Mouse (Mus musculus) olfactory bulb, adult 2 months (tissue): ENCODE results near the gene Spint3. TPM values are rescaled to one million over a fixed set of nuclear protein-coding genes. Genes with fewer than 3 reads are reported as not detected.

Experiments
- H3K27ac ChIP-seq: fragments of 200-500 bp; 2 replicates; pipeline ENCODE4 v1.5.1; 2012; ENCODE audit warnings: low read depth, low read length; ENCODE audit not compliant: insufficient read depth
- H3K4me1 ChIP-seq: fragments of 200-500 bp; 2 replicates; pipeline ENCODE4 v1.6.1; 2012; ENCODE audit warnings: low read length; ENCODE audit not compliant: control insufficient read depth, insufficient read depth
- H3K4me3 ChIP-seq: fragments of 200-500 bp; 2 replicates; pipeline ENCODE4 v1.5.1; 2012; ENCODE audit warnings: mild to moderate bottlenecking, low read depth, low read length, moderate library complexity; ENCODE audit not compliant: insufficient read depth
- CTCF ChIP-seq: fragments of 200-500 bp; IDR thresholded peaks from 2 replicates; pipeline ENCODE4 v1.5.1; 2012; ENCODE audit warnings: low read depth, mild to moderate bottlenecking, low read length, moderate library complexity; ENCODE audit not compliant: insufficient read depth
- POLR2A ChIP-seq: fragments of 200-500 bp; IDR thresholded peaks from 2 replicates; pipeline ENCODE4 v1.6.1; 2012; ENCODE audit warnings: mild to moderate bottlenecking, low read depth, low read length, moderate library complexity; ENCODE audit not compliant: insufficient read depth
- WGBS: fragments of 180-500 bp; shearing (Covaris S2); methylation state at CpG from one replicate; pipeline ENCODE4 v1.1.7; 2018; 5-methylcytosine and 5-hydroxymethylcytosine counted together
- polyA plus RNA-seq: library from polyadenylated mRNA; stranded (reverse); fragments of >200 nt; gene quantifications from 2 replicates; pipeline ENCODE4 v1.2.4, GENCODE M21; 2012; ENCODE audit warnings: low replicate concordance; ENCODE audit not compliant: missing spikeins, insufficient read depth, insufficient read length

Spint3 gene
- polyA plus RNA-seq, 1 experiment = not detected

- TF ChIP-seq CTCF (no peak), POLR2A (no peak)
- WGBS = 54% methylated on average over 5 of the region's 5 CpGs
Measured at GRCm38 (mm10) chr2:164542132-164542531, 31.1 kb downstream of the Spint3 start.

GRCm38 (mm10) chr2:164540652-164541427 lies 32.4 kb downstream of the Spint3 start:
- no peaks in the 10 kb centered on the region for H3K4me1 ChIP-seq
- H3K27ac ChIP-seq = no peak overlapping the region
- TF ChIP-seq CTCF (no peak), POLR2A (no peak)
- H3K4me3 ChIP-seq = no peak overlapping the region
- whole genome bisulfite sequencing = 36% methylated on average over 8 of the region's 8 CpGs

More at GRCm38 (mm10) chr2:164542132-164542531, 31.1 kb downstream of the Spint3 start:
- Histone ChIP-seq H3K4me1 (no peaks in the 10 kb centered on the region), H3K27ac (no peak overlapping the region), H3K4me3 (no peak overlapping the region)

- Histone ChIP-seq H3K4me3 (no peak overlapping the region), H3K4me1 (no peaks in the 10 kb centered on the region), H3K27ac (no peak overlapping the region)
- WGBS = 84% methylated on average over 4 of the region's 4 CpGs
- TF ChIP-seq CTCF (no peak), POLR2A (no peak)
Measured at GRCm38 (mm10) chr2:164537003-164537402, 36.3 kb downstream of the Spint3 start.

- Histone ChIP-seq H3K4me3 (no peak overlapping the region), H3K4me1 (no peaks in the 10 kb centered on the region), H3K27ac (no peak overlapping the region)
- TF ChIP-seq CTCF (no peak), POLR2A (no peak)
- WGBS = 80% methylated on average over 10 of the region's 10 CpGs
Measured at GRCm38 (mm10) chr2:164534315-164534714, 38.9 kb downstream of the Spint3 start.

- 3% methylated on average over 3 of the region's 3 CpGs for WGBS
- H3K4me1 ChIP-seq = no peaks in the 10 kb centered on the region
- H3K4me3 ChIP-seq = no peak overlapping the region
- TF ChIP-seq CTCF = no peak
- no peak for TF ChIP-seq POLR2A
- no peak overlapping the region for H3K27ac ChIP-seq
Measured at GRCm38 (mm10) chr2:164531169-164531568, 42.1 kb downstream of the Spint3 start.

GRCm38 (mm10) chr2:164528557-164528956 lies 44.7 kb downstream of the Spint3 start:
- TF ChIP-seq POLR2A (no peak), CTCF (no peak)
- no peak overlapping the region for H3K4me3 ChIP-seq
- WGBS = 66% methylated on average over 5 of the region's 5 CpGs
- H3K4me1 ChIP-seq = no peaks in the 10 kb centered on the region
- no peak overlapping the region for H3K27ac ChIP-seq

- 76% methylated on average over 10 of the region's 10 CpGs for WGBS
- no peak overlapping the region for H3K27ac ChIP-seq
- no peak overlapping the region for H3K4me3 ChIP-seq
- H3K4me1 ChIP-seq = peaks cover 3% of the 10 kb centered on the region
- no peak for TF ChIP-seq CTCF
Measured at GRCm38 (mm10) chr2:164523301-164523773, 49.9 kb downstream of the Spint3 start.

GRCm38 (mm10) chr2:164522280-164522679 lies 51.0 kb downstream of the Spint3 start:
- Histone ChIP-seq H3K4me1 (peaks cover 3% of the 10 kb centered on the region), H3K27ac (no peak overlapping the region), H3K4me3 (no peak overlapping the region)
- 27% methylated on average over 8 of the region's 8 CpGs for WGBS
- TF ChIP-seq CTCF (no peak), POLR2A (no peak)

GRCm38 (mm10) chr2:164521841-164522240 lies 51.4 kb downstream of the Spint3 start:
- Histone ChIP-seq H3K4me1 (peaks cover 3% of the 10 kb centered on the region), H3K27ac (no peak overlapping the region), H3K4me3 (no peak overlapping the region)
- 6% methylated on average over 11 of the region's 11 CpGs for WGBS
- TF ChIP-seq POLR2A = no peak
- TF ChIP-seq CTCF = no peak
